Mouse (Mus musculus) megakaryocyte-erythroid progenitor cell, adult 5-6 weeks (primary cell): Measurements from ENCODE around the gene Zdhhc1. TPM values are rescaled to one million over a fixed set of nuclear protein-coding genes. Genes with fewer than 3 reads are reported as not detected.

ENCODE experiments used
- ATAC-seq: replicated peaks from 2 replicates; pipeline ENCODE4 v1.8.0; 2016; ENCODE audit warnings: mild to moderate bottlenecking, inconsistent platforms; ENCODE audit not compliant: severe bottlenecking, poor library complexity, low FRiP score, low TSS enrichment
- total RNA-seq, 2 experiments: library from RNA; stranded (forward) in 1 of 2; stranded (reverse) in 1 of 2; fragments of 200-1000, 215-1000 nt in 1 of 2; fragments of >200 nt in 1 of 2; fragmentation: Nextera tagmentation in 1 of 2; gene quantifications; 2 replicates each; pipeline ENCODE4 v1.2.3; 2014 to 2017

Zdhhc1 gene
- total RNA-seq, 2 experiments from 2014 or later: 3.8 to 12.8 TPM

GRCm38 (mm10) chr8:105434136-105434535, 62.6 kb downstream of the Zdhhc1 start:
- no peak for ATAC-seq

- ATAC-seq: no peak
These were observed 63.2 kb downstream of the Zdhhc1 start for GRCm38 (mm10) chr8:105433511-105433910.

- ATAC-seq: no peak
These were observed 63.7 kb downstream of the Zdhhc1 start for GRCm38 (mm10) chr8:105433021-105433420.

GRCm38 (mm10) chr8:105431743-105432515, 64.8 kb downstream of the Zdhhc1 start:
- no peak for ATAC-seq

- no peak for ATAC-seq
These were observed 69.8 kb downstream of the Zdhhc1 start for GRCm38 (mm10) chr8:105426878-105427277.

Other genes with a start within 250 kb of the Zdhhc1 start
- gene B3gnt9, start 241.7 kb downstream of the Zdhhc1 start, total RNA-seq (2014; fragmentation: Nextera tagmentation): 1.4 and 2.6 TPM in 2 replicates
- 0.23 TPM in 1 of 2 replicates, not detected in the other for gene B3gnt9, start 241.7 kb downstream of the Zdhhc1 start, total RNA-seq (2017)
- 10.1 and 18.1 TPM in 2 replicates for gene Tradd, start 232.3 kb downstream of the Zdhhc1 start, total RNA-seq (2014; fragmentation: Nextera tagmentation)
- 14.0 and 15.0 TPM in 2 replicates for gene Tradd, start 232.3 kb downstream of the Zdhhc1 start, total RNA-seq (2017)
- 2.4 and 2.7 TPM in 2 replicates for gene Fbxl8, start 232.3 kb downstream of the Zdhhc1 start, total RNA-seq (2014; fragmentation: Nextera tagmentation)
- gene Fbxl8, start 232.3 kb downstream of the Zdhhc1 start, total RNA-seq (2017): 1.7 and 1.9 TPM in 2 replicates
- not detected in 2 replicates for gene Hsf4, start 227.1 kb downstream of the Zdhhc1 start, total RNA-seq (2014; fragmentation: Nextera tagmentation)
- not detected in 2 replicates for gene Hsf4, start 227.1 kb downstream of the Zdhhc1 start, total RNA-seq (2017)
- 0.49 TPM in 1 of 2 replicates, not detected in the other for gene Nol3, start 220.8 kb downstream of the Zdhhc1 start, total RNA-seq (2014; fragmentation: Nextera tagmentation)
- 0.04 TPM in 1 of 2 replicates, not detected in the other for gene Nol3, start 220.8 kb downstream of the Zdhhc1 start, total RNA-seq (2017)
- gene 4931428F04Rik, start 207.0 kb downstream of the Zdhhc1 start, total RNA-seq (2014; fragmentation: Nextera tagmentation): 3.2 and 4.9 TPM in 2 replicates
- gene 4931428F04Rik, start 207.0 kb downstream of the Zdhhc1 start, total RNA-seq (2017): 0.42 and 5.5 TPM in 2 replicates
- 0.64 and 7.1 TPM in 2 replicates for gene Exoc3l, start 200.8 kb downstream of the Zdhhc1 start, total RNA-seq (2014; fragmentation: Nextera tagmentation)
- 0.27 TPM in 1 of 2 replicates, not detected in the other for gene Exoc3l, start 200.8 kb downstream of the Zdhhc1 start, total RNA-seq (2017)
- gene E2f4, start 199.2 kb downstream of the Zdhhc1 start, total RNA-seq (2014; fragmentation: Nextera tagmentation): 385 and 390 TPM in 2 replicates
- gene E2f4, start 199.2 kb downstream of the Zdhhc1 start, total RNA-seq (2017): 74.9 and 128 TPM in 2 replicates
- 1.4 and 7.7 TPM in 2 replicates for gene Elmo3, start 191.3 kb downstream of the Zdhhc1 start, total RNA-seq (2014; fragmentation: Nextera tagmentation)
- gene Elmo3, start 191.3 kb downstream of the Zdhhc1 start, total RNA-seq (2017): 0.61 TPM in 1 of 2 replicates, not detected in the other
- gene Lrrc29, start 170.6 kb downstream of the Zdhhc1 start, total RNA-seq (2014; fragmentation: Nextera tagmentation): 8.3 and 9.8 TPM in 2 replicates
- 4.8 TPM in 2 replicates for gene Lrrc29, start 170.6 kb downstream of the Zdhhc1 start, total RNA-seq (2017)
- 86.9 and 175 TPM in 2 replicates for gene Tmem208, start 170.5 kb downstream of the Zdhhc1 start, total RNA-seq (2014; fragmentation: Nextera tagmentation)
- 46.9 and 64.6 TPM in 2 replicates for gene Tmem208, start 170.5 kb downstream of the Zdhhc1 start, total RNA-seq (2017)
- 7.0 and 9.1 TPM in 2 replicates for gene Fhod1, start 148.9 kb downstream of the Zdhhc1 start, total RNA-seq (2014; fragmentation: Nextera tagmentation)
- 0.99 and 8.2 TPM in 2 replicates for gene Fhod1, start 148.9 kb downstream of the Zdhhc1 start, total RNA-seq (2017)
- gene Slc9a5, start 148.1 kb downstream of the Zdhhc1 start, total RNA-seq (2014; fragmentation: Nextera tagmentation): 0.22 TPM in 1 of 2 replicates, not detected in the other
- 0.04 TPM in 1 of 2 replicates, not detected in the other for gene Slc9a5, start 148.1 kb downstream of the Zdhhc1 start, total RNA-seq (2017)
- gene Plekhg4, start 123.6 kb downstream of the Zdhhc1 start, total RNA-seq (2014; fragmentation: Nextera tagmentation): not detected in 2 replicates
- gene Plekhg4, start 123.6 kb downstream of the Zdhhc1 start, total RNA-seq (2017): not detected in 2 replicates
- not detected in 2 replicates for gene Kctd19, start 83.4 kb downstream of the Zdhhc1 start, total RNA-seq (2014; fragmentation: Nextera tagmentation)
- not detected in 2 replicates for gene Kctd19, start 83.4 kb downstream of the Zdhhc1 start, total RNA-seq (2017)
- gene Lrrc36, start 83.3 kb downstream of the Zdhhc1 start, total RNA-seq (2014; fragmentation: Nextera tagmentation): 0.61 and 1.5 TPM in 2 replicates
- 0.46 TPM in 1 of 2 replicates, not detected in the other for gene Lrrc36, start 83.3 kb downstream of the Zdhhc1 start, total RNA-seq (2017)
- 0.45 and 1.4 TPM in 2 replicates for gene Tppp3, start 25.4 kb downstream of the Zdhhc1 start, total RNA-seq (2014; fragmentation: Nextera tagmentation)
- 1.3 TPM in 1 of 2 replicates, not detected in the other for gene Tppp3, start 25.4 kb downstream of the Zdhhc1 start, total RNA-seq (2017)
- 0.20 TPM in 1 of 2 replicates, not detected in the other for gene Hsd11b2, start 21.9 kb upstream of the Zdhhc1 start, total RNA-seq (2014; fragmentation: Nextera tagmentation)
- 0.19 TPM in 1 of 2 replicates, not detected in the other for gene Hsd11b2, start 21.9 kb upstream of the Zdhhc1 start, total RNA-seq (2017)
- gene Atp6v0d1, start 69.1 kb upstream of the Zdhhc1 start, total RNA-seq (2014; fragmentation: Nextera tagmentation): 51.9 and 70.3 TPM in 2 replicates
- 21.0 and 32.0 TPM in 2 replicates for gene Atp6v0d1, start 69.1 kb upstream of the Zdhhc1 start, total RNA-seq (2017)
- gene Ripor1, start 108.4 kb upstream of the Zdhhc1 start, total RNA-seq (2014; fragmentation: Nextera tagmentation): 148 and 206 TPM in 2 replicates
- 16.7 and 20.6 TPM in 2 replicates for gene Ripor1, start 108.4 kb upstream of the Zdhhc1 start, total RNA-seq (2017)
- 96.1 and 112 TPM in 2 replicates for gene Ctcf, start 139.7 kb upstream of the Zdhhc1 start, total RNA-seq (2014; fragmentation: Nextera tagmentation)
- 113 and 160 TPM in 2 replicates for gene Ctcf, start 139.7 kb upstream of the Zdhhc1 start, total RNA-seq (2017)
- gene Agrp, start 140.5 kb upstream of the Zdhhc1 start, total RNA-seq (2014; fragmentation: Nextera tagmentation): not detected in 2 replicates
- not detected in 2 replicates for gene Agrp, start 140.5 kb upstream of the Zdhhc1 start, total RNA-seq (2017)
- 5.7 and 7.1 TPM in 2 replicates for gene Carmil2, start 189.4 kb upstream of the Zdhhc1 start, total RNA-seq (2014; fragmentation: Nextera tagmentation)
- 1.1 and 2.7 TPM in 2 replicates for gene Carmil2, start 189.4 kb upstream of the Zdhhc1 start, total RNA-seq (2017)
- 60.3 and 83.6 TPM in 2 replicates for gene Acd, start 204.2 kb upstream of the Zdhhc1 start, total RNA-seq (2014; fragmentation: Nextera tagmentation)
- 20.6 and 46.8 TPM in 2 replicates for gene Acd, start 204.2 kb upstream of the Zdhhc1 start, total RNA-seq (2017)
- 9.1 and 16.5 TPM in 2 replicates for gene Pard6a, start 204.2 kb upstream of the Zdhhc1 start, total RNA-seq (2014; fragmentation: Nextera tagmentation)
- gene Pard6a, start 204.2 kb upstream of the Zdhhc1 start, total RNA-seq (2017): 2.6 and 13.0 TPM in 2 replicates
- gene 4933405L10Rik, start 210.8 kb upstream of the Zdhhc1 start, total RNA-seq (2014; fragmentation: Nextera tagmentation): not detected in 2 replicates
- gene 4933405L10Rik, start 210.8 kb upstream of the Zdhhc1 start, total RNA-seq (2017): not detected in 2 replicates
- 15.8 and 25.4 TPM in 2 replicates for gene Enkd1, start 211.3 kb upstream of the Zdhhc1 start, total RNA-seq (2014; fragmentation: Nextera tagmentation)
- gene Enkd1, start 211.3 kb upstream of the Zdhhc1 start, total RNA-seq (2017): 7.4 and 9.9 TPM in 2 replicates